Mouse (Mus musculus) lung, postnatal 0 days (tissue): ENCODE measurements around the gene Usp22.

Experiments
- CTCF ChIP-seq: IDR thresholded peaks from 2 replicates; pipeline ENCODE4 v1.5.1; 2016; ENCODE audit warnings: antibody characterized with exemption, mild to moderate bottlenecking
- EP300 ChIP-seq: IDR thresholded peaks from 2 replicates; pipeline ENCODE4 v1.6.1; 2016; ENCODE audit warnings: antibody characterized with exemption, mild to moderate bottlenecking, control low read depth

DNA sequence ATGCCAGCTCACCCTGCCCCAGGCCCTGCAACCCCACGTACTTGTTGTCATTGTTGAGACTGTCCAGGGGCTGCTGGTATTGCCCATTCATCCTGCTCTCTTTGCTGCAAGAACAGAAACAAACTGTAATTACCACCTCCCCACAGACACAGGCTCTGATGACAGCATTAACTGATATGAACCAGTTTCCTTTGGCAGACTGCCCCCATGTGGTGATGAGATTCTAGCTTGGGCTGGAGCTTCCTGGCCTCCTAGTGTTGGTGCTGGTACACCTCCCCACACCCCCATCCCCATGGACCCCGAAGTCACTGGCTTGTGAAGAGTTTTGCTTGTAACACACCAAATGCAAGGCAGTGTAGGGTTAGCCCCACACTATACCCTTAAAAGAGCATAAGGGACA lies 19.1 kb downstream of the Usp22 start:
- TF ChIP-seq CTCF (peak; percentile 63), EP300 (no peak)
